Mouse (Mus musculus) embryonic fibroblast, embryonic 13.5 days (primary cell): ENCODE results near the gene Irf2bp2.

Experiments
- CTCF ChIP-seq: IDR thresholded peaks from 2 replicates; pipeline ENCODE4 v1.5.1; 2011; ENCODE audit warnings: mild to moderate bottlenecking, control low read depth, low read length, moderate library complexity, borderline replicate concordance; ENCODE audit not compliant: insufficient read depth
- POLR2A ChIP-seq: IDR thresholded peaks from 2 replicates; pipeline ENCODE4 v1.6.1; 2011; ENCODE audit warnings: low read depth, mild to moderate bottlenecking, control low read depth, low read length, moderate library complexity

GRCm38 (mm10) chr8:126538648-126539354 lies 55.0 kb downstream of the Irf2bp2 start:
- TF ChIP-seq CTCF = no peak
- TF ChIP-seq POLR2A = no peak
